Mouse (Mus musculus) forebrain, embryonic 14.5 days (tissue): ENCODE results near the gene Atp8a1. TPM values are rescaled to one million over a fixed set of nuclear protein-coding genes. Genes with fewer than 3 reads are reported as not detected.

Experiments used
- ATAC-seq: fragments of 200-750 bp; cut with Nextera tagmentation; 2 replicates; pipeline ENCODE4 v1.8.0; 2017; ENCODE audit warnings: mild to moderate bottlenecking, moderate library complexity
- DNase-seq: peaks from one replicate; pipeline ENCODE4 v3.0.0-alpha.2; 2015; ENCODE audit warnings: low spot score
- H3K27ac ChIP-seq: fragments of 300-500 bp; sonication (generic); 2 replicates; pipeline ENCODE4 v1.5.1; 2014; ENCODE audit warnings: low read depth, mild to moderate bottlenecking, control low read depth, low read length, moderate library complexity
- H3K27me3 ChIP-seq: fragments of 300-500 bp; sonication (generic); replicated peaks from 2 replicates; pipeline ENCODE4 v1.6.1; 2014; ENCODE audit warnings: low read length, control low read depth, mixed read lengths; ENCODE audit not compliant: control insufficient read depth, insufficient read depth
- H3K36me3 ChIP-seq: fragments of 300-500 bp; sonication (generic); 2 replicates; pipeline ENCODE4 v1.6.1; 2014; ENCODE audit warnings: low read length, control low read depth; ENCODE audit not compliant: control insufficient read depth, insufficient read depth
- H3K4me1 ChIP-seq: fragments of 300-500 bp; sonication (generic); 2 replicates; pipeline ENCODE4 v1.6.1; 2014; ENCODE audit warnings: antibody characterized with exemption, low read length, control low read depth; ENCODE audit not compliant: control insufficient read depth, insufficient read depth
- H3K4me2 ChIP-seq: fragments of 300-500 bp; sonication (generic); 2 replicates; pipeline ENCODE4 v1.6.1; 2014; ENCODE audit warnings: mild to moderate bottlenecking, control low read depth, low read length
- H3K4me3 ChIP-seq: fragments of 300-500 bp; sonication (generic); 2 replicates; pipeline ENCODE4 v1.5.1; 2014; ENCODE audit warnings: low read depth, low read length, control low read depth
- H3K9ac ChIP-seq: fragments of 300-500 bp; sonication (generic); 2 replicates; pipeline ENCODE4 v1.6.1; 2014; ENCODE audit warnings: mild to moderate bottlenecking, low read length, control low read depth, moderate library complexity
- H3K9me3 ChIP-seq: fragments of 300-500 bp; sonication (generic); replicated peaks from 2 replicates; pipeline ENCODE4 v1.6.1; 2016; ENCODE audit warnings: low read length, control low read depth, mixed read lengths; ENCODE audit not compliant: control insufficient read depth
- WGBS: fragments of 180-500 bp; shearing (Covaris S2); extraction: QIAGEN DNeasy Blood & Tissue Kit; methylation state at CpG from one replicate; pipeline ENCODE4 v1.1.7; 2014; 5-methylcytosine and 5-hydroxymethylcytosine counted together
- polyA plus RNA-seq: library from polyadenylated mRNA; unstranded; fragments of >200 nt; fragmentation: Nextera tagmentation; extraction: Ambion mirVana; gene quantifications from 2 replicates; pipeline ENCODE4 v1.2.1, GENCODE M21; 2014

Atp8a1 gene
- polyA plus RNA-seq, 1 experiment from 2014 or later = 24.2 TPM

DNA sequence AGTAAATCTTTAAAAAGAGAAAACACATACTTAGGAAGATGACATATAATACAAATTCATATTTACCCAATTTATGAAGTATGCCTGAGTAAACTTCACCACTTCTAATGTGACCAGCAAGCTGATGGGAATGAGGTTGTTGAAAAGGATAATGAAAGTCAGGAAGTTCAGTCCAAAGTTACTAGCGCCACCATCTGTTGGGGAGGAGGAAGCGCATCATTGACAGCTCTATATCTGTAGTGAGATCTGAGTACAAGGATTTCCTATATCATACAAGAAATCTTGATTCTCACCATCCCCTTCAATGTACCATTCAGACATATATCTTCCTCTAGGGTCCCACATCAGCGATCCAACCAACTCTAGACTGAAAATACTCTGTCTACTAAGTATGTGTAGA lies 82.4 kb downstream of the Atp8a1 start:
- Histone ChIP-seq H3K36me3 (peaks cover 21% of the 10 kb centered on the region), H3K4me1 (no peaks in the 10 kb centered on the region), H3K27me3 (no peaks in the 10 kb centered on the region), H3K9ac (no peak overlapping the region), H3K27ac (no peak overlapping the region), H3K4me2 (no peak overlapping the region), H3K4me3 (no peak overlapping the region), H3K9me3 (no peaks in the 10 kb centered on the region)
- no peak for ATAC-seq
- DNase-seq = no peak
- WGBS = 89% methylated on average over 3 of the region's 3 CpGs

DNA sequence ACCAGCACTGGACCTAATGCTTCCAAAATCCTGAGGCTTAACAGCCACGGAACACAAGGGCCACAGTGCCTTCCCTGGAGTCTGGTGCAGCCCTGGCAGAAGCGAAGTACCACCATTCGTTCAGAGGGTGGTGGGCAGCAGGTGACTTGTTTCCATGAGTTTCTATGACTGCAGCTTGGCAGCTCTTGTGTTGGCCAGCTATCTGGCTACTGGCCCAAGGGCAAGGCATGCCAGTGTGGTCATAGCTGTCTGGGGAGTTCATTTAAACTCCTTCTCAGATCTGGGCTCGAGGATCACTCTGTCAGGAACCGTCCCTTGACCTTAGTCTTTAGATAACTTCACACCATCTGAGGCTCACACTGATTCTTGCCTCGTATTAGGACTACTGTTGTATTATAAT lies 89.1 kb downstream of the Atp8a1 start:
- Histone ChIP-seq H3K27ac (no peak overlapping the region), H3K4me3 (no peak overlapping the region), H3K4me1 (no peaks in the 10 kb centered on the region), H3K36me3 (peaks cover 20% of the 10 kb centered on the region), H3K4me2 (no peak overlapping the region), H3K27me3 (no peaks in the 10 kb centered on the region), H3K9me3 (no peaks in the 10 kb centered on the region), H3K9ac (no peak overlapping the region)
- no peak for DNase-seq
- ATAC-seq = no peak
- WGBS = 86% methylated on average over 6 of the region's 6 CpGs

DNA sequence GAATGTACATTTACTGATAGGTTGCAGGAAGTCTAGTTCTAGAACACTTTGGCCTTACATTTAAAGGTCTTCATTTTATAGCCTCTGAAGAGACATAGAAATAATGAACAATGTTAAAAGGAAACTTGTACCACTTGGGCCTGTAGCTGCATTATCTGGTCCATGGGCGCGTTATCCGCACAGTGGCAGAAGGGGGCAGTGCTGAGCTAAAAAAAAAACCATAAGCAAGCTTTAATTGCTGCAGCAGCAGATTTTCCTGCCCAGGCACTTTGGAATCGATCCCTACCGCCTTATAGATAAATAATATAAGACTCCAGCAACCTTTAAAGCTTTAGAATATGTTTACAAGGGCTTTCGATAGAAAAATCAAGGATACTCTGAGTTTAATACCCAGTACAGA lies 91.1 kb downstream of the Atp8a1 start:
- Histone ChIP-seq H3K9me3 (no peaks in the 10 kb centered on the region), H3K27me3 (no peaks in the 10 kb centered on the region), H3K4me1 (peaks cover 8% of the 10 kb centered on the region; the same call in 1 of the 2 replicates), H3K36me3 (peaks cover 11% of the 10 kb centered on the region; the same call in 1 of the 2 replicates), H3K9ac (no peak overlapping the region), H3K27ac (no peak overlapping the region), H3K4me3 (no peak overlapping the region), H3K4me2 (no peak overlapping the region)
- WGBS = 25% methylated on average over 6 of the region's 6 CpGs
- DNase-seq = peak; percentile 69
- ATAC-seq = no peak

DNA sequence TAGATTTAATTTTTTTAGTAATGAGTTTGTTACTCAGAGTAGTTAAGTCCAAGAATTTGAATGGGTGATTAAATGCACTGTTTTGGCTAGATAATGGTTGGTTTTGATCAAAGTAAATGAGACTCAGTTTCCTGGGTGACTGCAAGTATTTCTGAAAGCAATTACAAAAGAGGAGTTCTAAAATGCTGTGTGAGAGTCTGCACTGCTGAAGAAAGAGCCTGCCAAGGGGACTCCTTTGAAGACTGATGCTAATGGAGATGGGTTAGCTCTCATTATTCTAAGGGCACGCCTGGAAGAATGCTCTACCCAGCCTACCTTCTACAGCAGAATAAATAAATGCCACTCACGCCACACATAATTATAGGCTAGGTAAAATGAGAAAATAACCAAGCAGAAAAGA lies 94.2 kb downstream of the Atp8a1 start:
- Histone ChIP-seq H3K36me3 (peaks cover 11% of the 10 kb centered on the region), H3K9ac (no peak overlapping the region), H3K4me2 (no peak overlapping the region), H3K9me3 (no peaks in the 10 kb centered on the region), H3K27me3 (no peaks in the 10 kb centered on the region), H3K27ac (peak overlapping the region; percentile 62; the same call in 1 of the 2 replicates), H3K4me3 (no peak overlapping the region), H3K4me1 (peaks cover 8% of the 10 kb centered on the region; the same call in 1 of the 2 replicates)
- DNase-seq (peak; percentile 86), ATAC-seq (peak; percentile 84)
- 10% methylated on average over 2 of the region's 2 CpGs for WGBS

DNA sequence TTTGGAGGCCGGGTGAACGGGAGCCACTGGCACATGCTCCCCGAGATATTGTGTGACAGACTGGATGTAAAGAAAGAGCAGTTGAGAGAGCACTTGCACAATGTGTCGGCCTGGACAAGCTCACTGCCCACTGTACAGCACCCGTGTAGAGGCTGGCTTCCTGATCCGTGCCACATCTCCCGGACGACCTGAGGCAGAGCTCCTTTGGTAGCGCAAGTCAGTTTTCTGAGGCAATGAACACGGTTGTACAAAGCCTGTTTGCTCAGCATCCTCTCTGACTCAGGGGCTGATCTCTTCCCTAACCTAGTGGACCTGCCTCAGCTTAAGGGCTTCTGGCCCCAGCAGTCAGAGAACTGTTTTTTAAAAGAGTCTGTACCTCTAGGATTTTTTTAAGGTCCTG lies 94.6 kb downstream of the Atp8a1 start:
- H3K9ac ChIP-seq = peak overlapping the region; percentile 7; the same call in 1 of the 2 replicates
- H3K27me3 ChIP-seq = no peaks in the 10 kb centered on the region
- peaks cover 11% of the 10 kb centered on the region for H3K36me3 ChIP-seq
- H3K4me1 ChIP-seq = peaks cover 8% of the 10 kb centered on the region; the same call in 1 of the 2 replicates
- DNase-seq (no peak), ATAC-seq (peak; percentile 74)
- peak overlapping the region; percentile 23 for H3K4me2 ChIP-seq
- no peak overlapping the region for H3K4me3 ChIP-seq
- 7% methylated on average over 10 of the region's 10 CpGs for WGBS
- no peaks in the 10 kb centered on the region for H3K9me3 ChIP-seq
- H3K27ac ChIP-seq = peak overlapping the region; percentile 62

DNA sequence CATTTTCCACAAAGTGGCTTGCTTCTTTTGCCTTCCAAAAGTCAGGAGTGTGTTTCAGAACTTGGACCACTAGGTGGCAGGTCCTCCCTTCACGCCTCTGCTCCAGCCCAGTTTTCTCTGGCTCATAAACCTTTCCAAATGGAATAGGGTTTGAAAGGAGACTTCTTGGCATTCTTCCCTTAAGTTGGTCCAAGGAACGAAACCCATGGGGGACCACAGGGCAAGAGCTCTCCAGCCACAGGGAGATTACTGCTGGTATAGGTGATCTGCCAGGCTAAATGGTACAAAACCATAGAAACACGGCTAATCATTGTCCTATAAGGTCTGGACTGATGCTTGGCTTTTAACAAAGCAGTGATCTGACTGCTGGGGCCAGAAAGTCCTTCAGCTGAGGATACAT lies 95.2 kb downstream of the Atp8a1 start:
- Histone ChIP-seq H3K4me1 (peaks cover 8% of the 10 kb centered on the region; the same call in 1 of the 2 replicates), H3K9ac (no peak overlapping the region), H3K27ac (peak overlapping the region; percentile 62; the same call in 1 of the 2 replicates), H3K4me3 (no peak overlapping the region), H3K4me2 (peak overlapping the region; percentile 23; the same call in 1 of the 2 replicates), H3K36me3 (peaks cover 13% of the 10 kb centered on the region), H3K9me3 (no peaks in the 10 kb centered on the region), H3K27me3 (no peaks in the 10 kb centered on the region)
- ATAC-seq (peak; percentile 60), DNase-seq (peak; percentile 86)
- WGBS = 12% methylated on average over 3 of the region's 3 CpGs

DNA sequence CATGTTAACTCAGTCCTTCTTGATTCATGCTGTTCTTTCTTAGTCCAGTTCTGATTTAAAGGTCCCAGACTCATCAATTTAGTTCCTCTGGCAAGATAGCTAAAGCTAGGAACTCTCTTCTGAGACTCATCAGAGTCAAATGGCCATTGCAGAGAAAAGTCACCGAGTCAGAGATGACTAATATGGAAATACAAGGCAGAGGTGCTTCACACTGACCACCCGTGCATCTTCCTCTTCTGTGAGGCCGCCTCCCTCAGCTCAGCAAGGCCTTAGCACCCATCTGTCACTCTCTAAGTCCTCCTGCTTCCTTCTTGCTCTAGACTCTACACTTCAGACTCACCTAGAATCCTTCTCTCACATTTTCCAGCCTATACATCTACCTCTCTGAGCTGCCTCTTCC lies 108.0 kb downstream of the Atp8a1 start:
- no peaks in the 10 kb centered on the region for H3K27me3 ChIP-seq

DNA sequence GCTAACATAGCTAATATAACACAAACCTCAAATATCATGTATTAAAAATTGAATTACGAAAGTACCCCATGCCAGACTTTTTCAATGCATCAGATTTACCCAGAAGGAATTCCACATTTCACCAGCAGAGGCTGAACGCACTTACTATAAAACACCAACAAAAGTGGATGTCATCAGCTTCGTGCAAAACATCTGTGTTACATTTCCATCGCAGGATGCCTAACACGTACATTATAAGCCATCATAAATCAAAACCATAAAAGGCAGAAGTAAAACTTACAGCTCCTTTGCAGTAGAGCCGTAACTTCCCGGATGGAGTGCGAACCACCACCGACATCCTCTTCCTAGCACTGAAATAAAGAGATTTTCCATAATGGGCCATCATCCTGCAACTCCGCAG lies 109.1 kb downstream of the Atp8a1 start:
- DNase-seq (no peak), ATAC-seq (no peak)
- H3K36me3 ChIP-seq = peaks cover 3% of the 10 kb centered on the region; the same call in 1 of the 2 replicates
- no peaks in the 10 kb centered on the region for H3K4me1 ChIP-seq
- H3K27me3 ChIP-seq = no peaks in the 10 kb centered on the region
- H3K9ac ChIP-seq = no peak overlapping the region
- no peak overlapping the region for H3K4me2 ChIP-seq
- 96% methylated on average over 10 of the region's 10 CpGs for WGBS
- peaks cover 3% of the 10 kb centered on the region; the same call in 1 of the 2 replicates for H3K9me3 ChIP-seq
- no peak overlapping the region for H3K4me3 ChIP-seq
- H3K27ac ChIP-seq = no peak overlapping the region

More for the DNA sequence above, 108.0 kb downstream of the Atp8a1 start:
- no peak for DNase-seq
- no peaks in the 10 kb centered on the region for H3K4me1 ChIP-seq
- WGBS = 89% methylated on average over 3 of the region's 3 CpGs
- no peak overlapping the region for H3K4me2 ChIP-seq
- no peak for ATAC-seq
- peaks cover 14% of the 10 kb centered on the region; the same call in 1 of the 2 replicates for H3K36me3 ChIP-seq
- peaks cover 3% of the 10 kb centered on the region; the same call in 1 of the 2 replicates for H3K9me3 ChIP-seq
- H3K4me3 ChIP-seq = no peak overlapping the region
- H3K27ac ChIP-seq = no peak overlapping the region
- H3K9ac ChIP-seq = no peak overlapping the region

DNA sequence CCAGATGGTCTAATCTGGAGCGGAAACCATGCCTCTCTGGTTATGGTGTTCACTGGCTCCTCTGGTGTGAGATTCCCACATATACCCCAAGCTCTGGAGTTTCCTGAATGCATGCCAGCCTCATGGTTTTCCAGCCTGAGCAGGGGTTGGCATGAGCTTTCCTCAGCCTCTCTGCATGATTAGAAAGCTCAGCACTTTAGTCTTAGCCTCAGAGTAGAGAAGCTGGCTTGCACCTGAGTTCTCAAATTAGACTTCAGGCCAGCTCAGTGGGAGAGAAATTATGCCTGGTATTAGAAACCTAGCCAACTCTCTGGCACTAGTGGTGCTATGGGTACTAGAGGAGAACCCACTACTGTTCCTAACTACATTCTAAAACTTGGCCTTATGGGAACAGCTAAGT lies 111.5 kb downstream of the Atp8a1 start:
- Histone ChIP-seq H3K4me1 (no peaks in the 10 kb centered on the region), H3K9ac (no peak overlapping the region), H3K36me3 (peaks cover 2% of the 10 kb centered on the region; the same call in 1 of the 2 replicates), H3K9me3 (peaks cover 3% of the 10 kb centered on the region; the same call in 1 of the 2 replicates), H3K27me3 (no peaks in the 10 kb centered on the region), H3K27ac (no peak overlapping the region), H3K4me3 (no peak overlapping the region), H3K4me2 (no peak overlapping the region)
- no peak for DNase-seq
- 95% methylated on average over 1 of the region's 1 CpGs for WGBS
- ATAC-seq = no peak
